In genomic region chr3:146257483-146258122, GRCm38 (mm10) we compare ENCODE assay signal across 13 mouse cellular contexts. TPM values are rescaled to one million over a fixed set of nuclear protein-coding genes. Genes with fewer than 3 reads are reported as not detected.
A peak's percentile ranks its signal among the peaks of the same experiment; 100 is the strongest.
DNase-seq lines count a peak whose midpoint lies in the region; ATAC-seq and TF ChIP-seq lines count a peak whose summit lies in the region.
"Had no signal": no experiment of that assay in that cellular context is flagged by ENCODE, and none has a peak within 500 bp of the region (broad histone marks: within the 10 kb centered on the region; RNA-seq: fewer than 3 reads in every experiment).

No protein-coding gene starts in this region.

- no peaks in the 10 kb centered on the region for H3K79me2 ChIP-seq in CH12.LX (replicated peaks; ENCODE audit: control insufficient read depth, extremely low read depth, insufficient read depth, poor library complexity, severe bottlenecking)

- TF ChIP-seq POLR2A in kidney, adult 2 months (IDR thresholded peaks at IDR 0.05; ENCODE audit: low read depth, low read length) = no peak
- TF ChIP-seq POLR2A in CH12.LX (IDR thresholded peaks at IDR 0.05; ENCODE audit: low read depth, low read length) = no peak

- no peak overlapping the region for H3K4me3 ChIP-seq in kidney, adult 2 months (ENCODE audit: insufficient read depth, low read depth, low read length)
- no peak overlapping the region for H3K4me3 ChIP-seq in CH12.LX (replicated peaks in 1 of 3; ENCODE audit: low read depth in 2 of 3, low read length in 2 of 3, poor library complexity in 1 of 3)
- H3K4me3 ChIP-seq: gastrocnemius, adult 2 months; midbrain, embryonic 12.5 days had no signal

- dilution Hi-C loops in CH12.LX (cut with MboI; ENCODE audit: extremely low pct_ligation_motif_present, extremely low pct_unique_long_range_greater_than_20kb, low sequenced_read_pairs) = no loop called here

- no peak overlapping the region for H3K27ac ChIP-seq in kidney, adult 2 months (ENCODE audit: insufficient read depth, low read depth, low read length)
- H3K27ac ChIP-seq in CH12.LX (ENCODE audit: insufficient read depth, low read depth) = no peak overlapping the region
- H3K27ac ChIP-seq: gastrocnemius, adult 2 months; midbrain, embryonic 12.5 days had no signal

- TF ChIP-seq CTCF in kidney, adult 2 months (conservative IDR thresholded peaks at IDR 0.05; ENCODE audit: insufficient read depth, insufficient read length, low read depth, low read length) = no peak
- TF ChIP-seq CTCF in CH12.LX (conservative IDR thresholded peaks at IDR 0.05 in 1 of 2, IDR thresholded peaks at IDR 0.05 in 1 of 2; ENCODE audit: low read depth in 2 of 2, low read length in 2 of 2) = no peak

- peak; percentile 27 for DNase-seq in kidney, postnatal 10 days
- no peak for DNase-seq in kidney, adult 2 months
- peak; percentile 100 for DNase-seq in CH12.LX (ENCODE audit: extremely low read depth)
- peak; percentile 95 for DNase-seq in splenic B cell, adult 2 months (ENCODE audit: low read depth, low spot score)
- DNase-seq in gastrocnemius, adult 8-10 months (ENCODE audit: low spot score in 2 of 2) = no peak
- DNase-seq in adrenal gland, adult (ENCODE audit: inconsistent age in 2 of 2, low spot score in 1 of 2) = no peak
- DNase-seq: cerebellum, adult 9-11 months; gastrocnemius, adult 2 months; heart, postnatal 36 days; kidney, adult 9 months; lung, adult 2 months had no signal

- in situ Hi-C loops in CH12.LX (cut with MboI; ENCODE audit: low pct_ligation_motif_present, low pct_unique_long_range_greater_than_20kb, low sequenced_read_pairs) = no loop called here

- H3K4me2 ChIP-seq in CH12.LX (ENCODE audit: insufficient read depth, low read depth, poor library complexity, severe bottlenecking) = peak overlapping the region; percentile 74
- H3K4me2 ChIP-seq: midbrain, embryonic 12.5 days had no signal

- ATAC-seq in hematopoietic stem cell, adult 5-6 weeks (replicated peaks in 1 of 2; ENCODE audit: insufficient read depth in 1 of 2, low FRiP score in 2 of 2, low TSS enrichment in 1 of 2, low read depth in 1 of 2, poor library complexity in 2 of 2, severe bottlenecking in 2 of 2) = peak; percentile 49 to 68; a peak in 2 of 4 replicates

- H3K36me3 ChIP-seq in kidney, adult 2 months (ENCODE audit: control insufficient read depth, insufficient read depth, low read length) = no peaks in the 10 kb centered on the region
- no peaks in the 10 kb centered on the region for H3K36me3 ChIP-seq in CH12.LX (replicated peaks in 1 of 2; ENCODE audit: control insufficient read depth in 1 of 2, insufficient read depth in 1 of 2, low read length in 1 of 2)
- H3K36me3 ChIP-seq in splenic B cell, adult 2 months (ENCODE audit: control insufficient read depth, insufficient read depth, low read length, poor library complexity, severe bottlenecking) = no peaks in the 10 kb centered on the region
- H3K36me3 ChIP-seq: midbrain, embryonic 12.5 days had no signal

- peaks cover 22% of the 10 kb centered on the region for H3K4me1 ChIP-seq in kidney, adult 2 months (ENCODE audit: control insufficient read depth, insufficient read depth, low read length)
- H3K4me1 ChIP-seq in CH12.LX (ENCODE audit: control insufficient read depth in 1 of 2, insufficient read depth in 2 of 2) = peaks cover 11 to 33% of the 10 kb centered on the region in 2 experiments
- H3K4me1 ChIP-seq: midbrain, embryonic 12.5 days had no signal

- TF ChIP-seq RAD21 in CH12.LX (IDR thresholded peaks at IDR 0.05; ENCODE audit: low read depth, low read length) = no peak

- 40% methylated on average over 10 of the region's 10 CpGs for WGBS in kidney, adult 2 months

- no peak overlapping the region for H3K9ac ChIP-seq in CH12.LX (ENCODE audit: insufficient read depth, low read depth)
- H3K9ac ChIP-seq: midbrain, embryonic 12.5 days had no signal

- no peaks in the 10 kb centered on the region for H3K9me3 ChIP-seq in CH12.LX (replicated peaks; ENCODE audit: low read length)
- H3K9me3 ChIP-seq: midbrain, embryonic 12.5 days had no signal

- no peaks in the 10 kb centered on the region for H3K27me3 ChIP-seq in kidney, adult 2 months (replicated peaks; ENCODE audit: control insufficient read depth, insufficient read depth, low read length)
- peaks cover 38% of the 10 kb centered on the region for H3K27me3 ChIP-seq in CH12.LX (replicated peaks)
- no peaks in the 10 kb centered on the region for H3K27me3 ChIP-seq in splenic B cell, adult 2 months (ENCODE audit: control insufficient read depth, insufficient read depth, low read length, poor library complexity, severe bottlenecking)
- H3K27me3 ChIP-seq: midbrain, embryonic 12.5 days had no signal

- TF ChIP-seq EP300 in CH12.LX (IDR thresholded peaks at IDR 0.05; ENCODE audit: low read length) = peak; percentile 80

TF ChIP-seq in CH12.LX, 34 proteins besides CTCF, POLR2A, EP300 and RAD21:
- TF ChIP-seq TCF12 (IDR thresholded peaks at IDR 0.05; ENCODE audit: low read depth, low read length) (peak; percentile 80; the same call in 1 of the 2 replicates), HCFC1 (IDR thresholded peaks at IDR 0.05; ENCODE audit: low read depth, low read length) (no peak), UBTF (IDR thresholded peaks at IDR 0.05; ENCODE audit: low read depth, low read length) (no peak), ELF1 (IDR thresholded peaks at IDR 0.05; ENCODE audit: low read depth, low read length) (peak; percentile 58; the same call in 1 of the 2 replicates), JUN (IDR thresholded peaks at IDR 0.05; ENCODE audit: insufficient read depth, low read depth, low read length) (peak; percentile 98), RCOR1 (conservative IDR thresholded peaks at IDR 0.05; ENCODE audit: low read depth, low read length) (no peak), BHLHE40 (IDR thresholded peaks at IDR 0.05; ENCODE audit: low read depth, low read length) (peak; percentile 79), ZNF384 (IDR thresholded peaks at IDR 0.05; ENCODE audit: low read depth, low read length) (peak; percentile 95), USF2 (conservative IDR thresholded peaks at IDR 0.05; ENCODE audit: low read depth, low read length) (no peak), ETS1 (conservative IDR thresholded peaks at IDR 0.05; ENCODE audit: low read depth, low read length) (peak; percentile 89), JUND (conservative IDR thresholded peaks at IDR 0.05; ENCODE audit: low read depth, low read length) (peak; percentile 99), MAFK (IDR thresholded peaks at IDR 0.05; ENCODE audit: insufficient replicate concordance, low read length) (no peak), ZC3H11A (IDR thresholded peaks at IDR 0.05; ENCODE audit: low read depth, low read length) (no peak), USF1 (IDR thresholded peaks at IDR 0.05; ENCODE audit: low read depth, low read length) (no peak), NRF1 (IDR thresholded peaks at IDR 0.05; ENCODE audit: low read depth, low read length) (no peak), IRF4 (IDR thresholded peaks at IDR 0.05; ENCODE audit: low read depth, low read length) (peak; percentile 55; the same call in 1 of the 2 replicates), TBP (conservative IDR thresholded peaks at IDR 0.05; ENCODE audit: low read depth, low read length) (no peak)

RNA-seq across cellular contexts. Expression of gene Lpar3, which starts 36.8 kb away (rescaled TPM):
- polyA plus RNA-seq in kidney, adult 2 months (2012; rRNA removed) = 33.7 and 39.8 TPM in 2 replicates
- total RNA-seq in CH12.LX (2012; rRNA removed) (not detected in 2 replicates), CH12.LX (2014; rRNA removed) (not detected in 2 replicates)
- polyA plus RNA-seq in CH12.LX (2012; ENCODE audit: insufficient read length, low read depth) = not detected in 2 replicates
- total RNA-seq in hematopoietic stem cell, adult 5-6 weeks (2017) = not detected in 2 replicates
- under 1 TPM in 2 of 4 experiments, not detected in 2; 0.12 to 0.21 TPM for total RNA-seq in gastrocnemius, adult 8-10 months (2022)

Comparison
In these comparisons a context has a peak if more than half of its experiments do, and no peak if none do; other contexts are left out.
1. DNase-seq: peak in kidney, postnatal 10 days (single experiment), CH12.LX (single experiment) and splenic B cell, adult 2 months (single experiment); none in kidney, adult 2 months (single experiment), gastrocnemius, adult 8-10 months (0 of 2) and adrenal gland, adult (0 of 2).